In the genomic region with DNA sequence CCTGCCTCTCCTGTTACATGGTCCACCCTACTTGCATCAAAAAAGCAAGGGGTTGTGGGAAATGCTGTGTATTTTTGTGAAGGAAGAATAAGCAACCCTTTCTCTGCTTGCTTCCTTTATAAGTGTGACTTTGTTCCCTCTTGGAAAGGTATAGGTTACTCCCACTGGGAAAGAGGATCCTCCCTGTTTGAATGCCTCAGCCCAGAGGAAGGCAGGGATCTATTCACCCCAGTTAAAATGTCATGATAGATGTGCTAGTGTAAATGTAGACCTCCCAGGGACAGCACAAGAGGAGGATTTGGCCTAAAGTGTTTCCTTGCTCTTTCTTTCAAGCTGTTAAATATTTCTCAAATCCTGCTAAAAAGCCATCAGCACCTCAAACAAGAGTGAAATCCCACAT, we compare ENCODE assay signal across 19 mouse cellular contexts.
"Had no signal": no experiment of that assay in that cellular context is flagged by ENCODE, and none has a peak within 500 bp of the region (broad histone marks: within the 10 kb centered on the region; RNA-seq: fewer than 3 reads in every experiment).

No protein-coding gene starts in this region.

- ATAC-seq: midbrain, embryonic 16.5 days had no signal

- DNase-seq: lung, adult 18-20 months; lung, embryonic 14.5 days; lung, postnatal 10 days; lung, postnatal 4 days; midbrain, embryonic 14.5 days; retina, postnatal 1 day; right cerebral cortex, adult 18-20 months; right cerebral cortex, postnatal 25 days; right cerebral cortex, postnatal 4 days; spleen, adult 18-20 months; thymus, adult 18-20 months; thymus, postnatal 14 days; thymus, postnatal 36 days had no signal

- H3K27ac ChIP-seq: midbrain, embryonic 10.5 days; midbrain, embryonic 12.5 days; neural tube, embryonic 13.5 days; neural tube, embryonic 15.5 days had no signal

- H3K36me3 ChIP-seq: midbrain, embryonic 10.5 days; midbrain, embryonic 12.5 days; neural tube, embryonic 13.5 days; neural tube, embryonic 15.5 days had no signal

- H3K4me3 ChIP-seq: midbrain, embryonic 10.5 days; midbrain, embryonic 12.5 days; myocyte; neural tube, embryonic 13.5 days; neural tube, embryonic 15.5 days had no signal

- H3K9me3 ChIP-seq: midbrain, embryonic 10.5 days; midbrain, embryonic 12.5 days; neural tube, embryonic 13.5 days; neural tube, embryonic 15.5 days had no signal

- H3K9ac ChIP-seq: lung, embryonic 14.5 days; midbrain, embryonic 12.5 days; neural tube, embryonic 13.5 days; neural tube, embryonic 15.5 days had no signal

- H3K27me3 ChIP-seq: midbrain, embryonic 12.5 days; neural tube, embryonic 13.5 days; neural tube, embryonic 15.5 days had no signal

- H3K4me2 ChIP-seq: lung, embryonic 14.5 days; midbrain, embryonic 12.5 days; neural tube, embryonic 13.5 days; neural tube, embryonic 15.5 days had no signal

- H3K4me1 ChIP-seq: midbrain, embryonic 10.5 days; midbrain, embryonic 12.5 days; neural tube, embryonic 13.5 days; neural tube, embryonic 15.5 days had no signal
